Mouse (Mus musculus) left cerebral cortex, adult 18-20 months (tissue): Measurements from ENCODE around the gene Cnbd2. TPM values are rescaled to one million over a fixed set of nuclear protein-coding genes. Genes with fewer than 3 reads are reported as not detected.
"Not testable (repeated sequence)": the region's sequence is repeated elsewhere in the genome, so short reads cannot be mapped to it uniquely, and the experiment has no call there.

Experiments used
- DNase-seq, 2 experiments: peaks; one replicate each; pipeline ENCODE4 v3.0.0; 2021 to 2022; ENCODE audit warnings: low spot score in 2 of 2, mixed read lengths in 1 of 2
- total RNA-seq, 2 experiments: library from RNA; stranded (reverse); gene quantifications; 2 replicates each; pipeline ENCODE4 v1.2.3; 2021

Cnbd2 gene
- total RNA-seq, 2 experiments from 2014 or later, result 5.4 to 5.6 TPM

DNA sequence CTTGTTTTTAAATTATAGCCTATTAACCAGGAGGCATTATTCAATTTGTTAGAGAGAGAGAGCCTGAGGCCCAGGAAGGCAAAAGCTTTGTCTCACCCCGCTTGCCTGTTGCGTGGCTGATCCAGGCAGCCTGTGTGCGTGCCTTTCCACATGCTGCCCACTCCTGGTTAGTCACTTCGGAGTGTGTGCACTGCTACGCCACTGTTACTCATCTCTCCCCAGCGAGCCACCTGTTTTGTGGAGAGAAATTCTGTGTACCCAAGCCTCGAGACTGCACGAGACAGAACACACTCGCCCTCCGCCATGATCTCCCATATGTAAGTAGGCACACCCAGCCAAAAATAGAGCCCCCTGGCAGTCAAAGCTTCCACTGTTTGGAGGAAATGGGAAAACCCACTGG is 67.8 kb downstream of the Cnbd2 start:
- DNase-seq, result peak; percentile 45 to 66

DNA sequence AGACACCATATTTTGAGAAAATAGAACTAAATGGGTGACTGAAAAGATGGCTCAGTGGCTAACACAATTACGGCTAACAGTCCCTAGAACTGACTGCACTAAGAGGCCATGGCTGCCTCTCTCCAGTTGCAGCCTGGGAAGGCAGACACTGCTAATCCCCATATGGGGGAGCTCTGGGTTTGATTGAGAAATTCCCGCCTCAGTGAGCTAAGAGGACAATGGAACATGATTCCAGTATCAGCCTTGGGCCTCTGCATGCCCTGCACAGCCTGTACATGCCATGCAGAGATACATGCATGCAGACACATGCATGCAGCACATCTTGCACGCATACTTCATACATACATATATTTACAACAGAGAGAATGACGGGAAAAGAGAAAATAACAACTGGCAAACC is 69.3 kb downstream of the Cnbd2 start:
- DNase-seq, result no peak

- DNase-seq, result peak; percentile 62 to 70
Measured at GRCm38 (mm10) chr2:156392461-156393154, 80.5 kb downstream of the Cnbd2 start.

DNA sequence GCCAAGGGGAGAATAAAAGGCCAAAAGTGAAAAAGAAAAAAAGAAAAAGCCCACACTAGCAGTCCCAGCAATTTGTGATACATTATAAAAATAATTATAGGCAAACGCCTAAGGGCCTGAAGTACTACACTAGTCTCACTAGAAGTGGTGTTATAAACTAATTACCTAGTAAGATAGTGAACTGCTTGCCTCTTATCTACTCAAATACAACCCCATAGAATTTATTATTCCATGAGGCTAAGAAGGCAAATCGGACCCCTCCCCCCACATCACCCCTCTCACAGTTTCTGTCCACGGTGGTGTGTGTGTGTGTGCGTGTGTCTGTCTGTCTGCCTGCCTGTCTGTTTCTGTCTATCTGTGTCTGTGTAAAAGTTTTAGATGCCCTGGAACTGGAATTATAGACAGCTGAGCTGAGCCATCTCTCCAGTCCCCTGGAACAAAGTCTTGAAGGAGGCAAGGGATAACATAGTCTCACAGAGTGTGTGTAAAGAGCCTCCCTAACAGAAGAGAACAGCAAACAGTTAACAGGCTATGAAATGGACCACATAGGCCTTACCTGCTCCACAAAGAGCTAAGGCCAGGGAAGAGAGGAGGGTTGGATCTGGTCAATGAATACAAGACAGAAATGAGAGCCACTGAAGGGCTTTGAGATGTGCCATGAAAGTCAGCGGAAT is 81.2 kb downstream of the Cnbd2 start:
- DNase-seq, result no peak

DNA sequence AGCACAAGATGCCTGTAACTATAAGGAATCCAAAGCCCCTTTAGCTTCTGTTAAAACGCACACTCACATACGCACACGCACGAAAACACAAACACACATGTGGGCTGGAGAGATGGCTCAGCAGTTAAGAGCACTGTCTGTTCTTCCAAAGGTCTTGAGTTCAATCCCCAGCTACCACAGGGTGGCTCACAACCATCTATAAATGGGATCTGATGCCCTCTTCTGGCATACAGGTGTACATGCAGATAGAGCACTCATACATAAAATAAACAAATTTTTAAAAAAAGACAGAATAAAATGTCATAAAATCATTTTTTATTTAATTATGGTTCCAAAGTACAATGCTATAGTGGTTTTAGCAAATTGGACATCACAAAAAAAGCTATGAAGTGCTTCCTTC is 82.2 kb downstream of the Cnbd2 start:
- no peak for DNase-seq

DNA sequence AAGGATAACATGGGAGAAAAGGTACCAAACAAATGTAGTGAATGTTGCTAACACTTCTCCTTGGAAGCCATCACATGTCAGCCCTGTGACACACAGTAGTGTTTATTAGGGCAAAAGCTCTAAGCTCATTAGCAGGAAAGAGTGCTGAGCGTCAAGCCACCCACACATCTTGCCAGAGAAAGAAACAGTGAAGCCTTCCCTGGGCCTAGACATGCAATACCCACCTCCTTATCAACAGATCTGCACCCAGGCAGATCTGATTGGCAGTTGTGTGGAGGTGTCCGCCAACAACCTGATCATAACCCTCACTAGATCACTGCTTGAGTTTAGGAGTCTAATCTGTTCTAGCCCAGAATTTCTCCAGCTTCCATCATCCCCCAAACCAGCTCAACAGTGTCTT is 84.0 kb downstream of the Cnbd2 start:
- no peak for DNase-seq

DNA sequence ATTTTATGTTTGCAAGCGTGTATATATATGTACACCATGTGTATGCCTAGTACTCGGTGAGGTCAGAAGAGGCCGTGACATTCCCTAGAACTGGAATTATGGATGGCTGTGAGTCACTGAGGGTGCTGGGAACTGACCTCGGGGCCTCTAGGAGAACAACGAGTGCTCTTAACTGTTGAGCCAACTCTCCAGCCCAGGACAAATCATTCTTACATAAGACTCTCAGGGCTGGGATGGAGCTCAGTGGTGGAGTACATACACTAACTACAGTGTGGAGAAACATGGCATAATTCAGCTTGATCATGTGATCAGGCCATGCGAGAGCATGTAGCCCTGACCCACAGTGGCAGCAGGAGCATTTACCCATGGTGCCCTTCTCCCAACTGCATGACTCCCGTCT is 85.9 kb downstream of the Cnbd2 start:
- DNase-seq, result no peak

DNA sequence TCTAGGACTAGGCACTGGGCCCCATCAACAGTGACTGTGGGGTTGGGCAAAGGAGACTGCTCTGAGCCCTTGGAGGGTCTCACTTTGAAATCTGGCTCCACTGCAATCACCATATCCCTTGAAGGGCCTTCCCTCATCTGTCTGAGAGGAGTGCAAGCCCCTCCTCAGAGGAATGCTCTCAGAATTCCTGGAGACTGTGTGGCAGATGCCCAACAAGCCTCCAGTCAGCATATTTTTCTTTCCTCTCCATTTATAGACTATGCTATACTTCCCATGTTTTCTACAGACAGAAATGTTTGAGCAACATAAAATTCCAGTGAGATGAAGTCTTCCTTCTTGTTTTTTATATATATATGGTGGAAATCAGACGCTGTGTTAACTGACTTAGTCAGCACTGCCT is 87.4 kb downstream of the Cnbd2 start:
- DNase-seq, result no peak

DNA sequence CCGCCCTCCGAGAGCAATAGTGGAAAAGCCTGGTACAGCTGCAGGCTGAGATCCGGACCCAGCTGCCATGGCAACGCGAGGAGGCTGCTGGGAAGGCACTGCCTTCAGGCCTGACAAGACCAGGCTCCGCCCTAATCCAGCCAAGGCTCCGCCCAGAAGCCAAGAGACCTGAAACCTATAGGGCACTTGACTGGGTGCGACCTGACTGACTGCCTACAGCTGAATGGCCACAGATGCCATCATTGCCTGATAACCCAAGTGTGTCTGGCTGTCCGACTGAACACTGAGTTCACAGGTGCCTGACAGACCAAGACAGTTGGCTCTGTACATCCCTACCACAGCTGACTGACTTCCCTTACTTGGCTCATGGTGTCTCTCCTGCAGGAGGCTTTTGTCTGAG is 89.2 kb downstream of the Cnbd2 start:
- peak; percentile 26 to 51 for DNase-seq

DNA sequence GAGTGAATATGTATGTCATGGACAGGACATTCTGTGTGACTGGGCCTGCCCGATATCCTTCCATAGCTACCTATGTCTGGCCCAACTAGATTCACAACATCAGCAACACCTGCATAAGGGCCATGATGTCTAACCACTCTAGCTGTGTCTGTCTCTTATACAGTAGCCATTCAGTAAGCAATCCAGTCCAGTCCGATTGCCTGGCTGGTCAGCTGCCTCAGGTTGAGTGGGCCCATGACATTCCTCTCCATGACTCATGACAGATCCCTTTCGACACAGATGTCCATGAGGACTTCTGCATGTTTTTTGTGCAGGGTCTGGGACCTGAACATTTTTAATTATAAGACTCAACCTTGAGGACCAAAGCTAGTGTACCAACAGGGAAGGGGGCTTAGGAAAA is 89.9 kb downstream of the Cnbd2 start:
- no peak for DNase-seq

DNA sequence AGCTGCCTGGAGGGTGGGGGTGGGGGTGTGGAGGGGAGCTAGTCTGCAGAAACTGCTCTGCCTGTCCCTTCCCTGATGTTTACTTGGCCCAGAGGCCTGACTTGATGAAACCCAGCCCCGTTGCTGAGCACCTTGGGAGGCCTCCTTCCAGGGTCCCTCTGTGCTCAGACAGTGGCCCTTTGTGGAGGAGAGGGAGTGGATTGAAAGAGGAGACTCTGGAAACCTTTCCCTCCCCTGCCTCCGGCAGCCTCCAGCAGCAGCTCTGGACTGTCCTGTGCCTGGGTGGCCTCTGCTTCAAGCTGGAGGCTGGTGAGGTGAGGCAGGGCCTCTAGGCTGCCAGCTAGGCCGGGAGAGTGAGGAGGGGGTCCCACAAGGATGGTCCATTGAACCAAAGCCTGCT is 94.9 kb downstream of the Cnbd2 start:
- no peak for DNase-seq

GRCm38 (mm10) chr2:156408168-156408567 is 96.1 kb downstream of the Cnbd2 start:
- peak in 1 of 2 experiments; percentile 52 for DNase-seq

GRCm38 (mm10) chr2:156411348-156411747 is 99.2 kb downstream of the Cnbd2 start:
- DNase-seq, result not testable (repeated sequence)

- no peak for DNase-seq
Measured at GRCm38 (mm10) chr2:156414996-156415395, 102.9 kb downstream of the Cnbd2 start.

GRCm38 (mm10) chr2:156415674-156416073 is 103.6 kb downstream of the Cnbd2 start:
- DNase-seq, result no peak

GRCm38 (mm10) chr2:156417194-156417593 is 105.1 kb downstream of the Cnbd2 start:
- no peak for DNase-seq

DNA sequence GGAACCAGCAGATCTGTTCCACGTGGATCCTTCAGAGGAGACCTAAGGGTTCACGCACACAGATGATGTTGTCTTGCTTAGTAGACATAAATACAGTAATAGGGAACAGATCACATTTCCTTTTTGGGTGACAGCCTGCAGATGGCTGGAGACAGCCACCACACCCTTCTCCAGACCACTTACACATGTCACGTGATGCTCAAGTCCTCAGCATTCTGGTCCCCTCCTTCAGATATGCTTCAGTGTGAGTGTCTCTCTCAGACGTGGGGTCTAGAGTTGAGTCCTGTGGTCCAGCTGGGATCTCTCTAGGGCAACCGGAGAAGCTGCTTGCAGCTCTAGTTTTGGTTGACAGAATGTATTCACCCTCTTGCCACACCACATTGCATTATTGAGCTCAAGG is 106.4 kb downstream of the Cnbd2 start:
- no peak for DNase-seq

GRCm38 (mm10) chr2:156420327-156420693 is 108.2 kb downstream of the Cnbd2 start:
- DNase-seq, result no peak

DNA sequence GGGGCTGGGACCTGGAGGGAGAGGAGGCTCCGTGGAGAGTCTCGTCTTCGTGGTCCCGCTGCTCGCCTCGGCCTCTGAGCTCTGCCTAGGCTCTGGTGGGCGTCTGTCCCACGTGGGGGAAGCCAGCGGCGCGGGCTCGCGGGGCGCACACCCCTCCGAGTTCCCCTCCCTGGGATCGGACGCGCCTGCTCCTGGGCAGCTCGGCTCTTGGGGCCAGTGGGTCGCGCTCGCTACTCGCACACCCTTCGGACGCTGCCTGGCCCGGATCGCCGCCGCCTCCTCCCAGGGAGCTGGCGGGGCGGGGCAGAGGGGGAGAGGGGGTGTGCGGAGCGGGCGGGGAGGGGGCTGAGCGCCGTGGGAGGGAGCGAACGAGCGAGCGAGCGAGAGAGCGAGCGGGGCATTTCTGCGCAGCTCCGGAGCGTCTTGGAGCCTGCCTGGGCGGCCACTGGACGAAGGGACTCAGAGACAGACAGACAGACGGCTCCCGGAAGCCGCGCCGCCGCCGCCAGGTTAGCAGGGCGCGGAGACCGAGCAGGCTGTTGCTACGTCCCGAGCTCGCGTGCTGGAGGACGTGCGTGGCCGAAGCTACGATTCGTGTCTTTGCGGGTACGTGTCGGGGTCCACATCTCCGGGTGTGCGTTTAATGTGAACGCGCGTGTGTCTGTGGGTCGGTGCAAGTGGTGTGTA is 108.7 kb downstream of the Cnbd2 start, which contains the start of gene Epb41l1:
TSS of gene Epb41l1 (plus strand) at position 216 of the 687 bp plus-strand sequence.
- peak in 1 of 2 experiments; percentile 38 for DNase-seq

DNA sequence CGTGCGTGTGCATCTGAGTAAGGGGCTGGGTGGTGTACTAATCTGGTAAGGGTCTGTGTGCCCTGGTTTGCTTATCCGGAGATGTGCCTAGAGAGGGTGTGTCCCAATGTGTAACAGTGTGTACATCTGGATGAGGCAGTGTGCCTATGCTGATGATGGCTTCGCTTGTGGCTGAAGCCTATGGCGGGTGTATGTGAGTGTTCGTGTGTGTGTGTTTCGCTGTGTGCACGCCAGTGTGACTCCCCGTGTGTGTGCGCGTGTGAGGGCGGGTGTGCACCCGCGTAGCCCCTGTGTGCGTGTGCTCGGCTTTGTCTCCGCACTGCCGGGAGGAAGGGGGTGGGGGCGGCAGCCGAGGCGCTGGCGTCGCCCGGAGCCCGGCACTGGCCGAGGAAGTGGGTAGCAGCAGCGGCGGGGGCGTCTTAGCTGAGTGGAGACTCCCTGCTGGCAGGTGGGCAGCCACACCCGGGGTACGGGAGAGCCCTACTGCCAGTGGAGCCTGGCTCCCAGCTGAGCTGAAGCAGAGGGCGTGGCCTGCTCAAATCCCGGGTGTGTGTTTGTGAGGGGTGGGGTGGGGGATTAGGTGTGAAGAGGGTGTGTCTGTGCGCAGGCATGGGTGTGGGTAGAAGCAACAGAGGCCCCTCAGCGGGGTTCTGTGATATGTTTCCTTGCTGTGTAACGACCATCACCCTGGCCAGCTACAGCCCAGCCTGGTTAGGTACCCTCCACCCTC is 109.4 kb downstream of the Cnbd2 start:
- DNase-seq, result peak; percentile 68 to 76

- no peak for DNase-seq
Measured at GRCm38 (mm10) chr2:156422631-156423030, 110.5 kb downstream of the Cnbd2 start.

DNA sequence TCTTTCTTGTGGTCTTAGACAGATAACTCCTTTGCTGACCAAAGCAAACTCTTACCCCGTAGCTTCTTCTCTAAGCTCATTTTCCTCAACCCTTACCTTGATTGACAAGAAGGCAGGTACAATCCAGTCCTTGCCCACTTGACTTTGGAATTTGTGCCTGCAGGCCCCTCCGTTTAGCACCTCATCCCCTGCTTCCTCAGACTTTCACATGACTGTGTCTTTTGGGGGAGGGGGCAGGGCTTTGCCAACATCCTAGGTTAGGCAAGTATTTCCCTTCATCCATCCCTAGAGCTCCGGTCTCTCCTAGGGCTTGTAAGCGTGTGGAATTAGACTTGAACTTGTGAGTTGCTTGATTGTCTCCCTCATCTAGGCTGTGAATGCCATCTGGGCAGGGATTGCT is 111.6 kb downstream of the Cnbd2 start:
- DNase-seq, result no peak
